Mouse (Mus musculus) limb, embryonic 14.5 days (tissue): ENCODE results near the gene Fam129a. TPM values are rescaled to one million over a fixed set of nuclear protein-coding genes. Genes with fewer than 3 reads are reported as not detected.

Experiments
- ATAC-seq: fragments of 200-750 bp; cut with Nextera tagmentation; 2 replicates; pipeline ENCODE4 v1.8.0; 2017; ENCODE audit warnings: low read depth, moderate number of reproducible peaks, moderate TSS enrichment; ENCODE audit not compliant: low FRiP score
- DNase-seq: peaks from one replicate; pipeline ENCODE4 v3.0.0-alpha.2; 2015; ENCODE audit warnings: low spot score
- H3K27ac ChIP-seq: fragments of 300-500 bp; sonication (generic); replicated peaks from 2 replicates; pipeline ENCODE4 v1.5.1; 2014; ENCODE audit warnings: low read depth, mild to moderate bottlenecking, low read length, moderate library complexity, mixed read lengths
- H3K27me3 ChIP-seq: fragments of 300-500 bp; sonication (generic); 2 replicates; pipeline ENCODE4 v1.6.1; 2014; ENCODE audit warnings: low read length, mixed read lengths; ENCODE audit not compliant: control insufficient read depth, insufficient read depth
- H3K36me3 ChIP-seq: fragments of 300-500 bp; sonication (generic); 2 replicates; pipeline ENCODE4 v1.6.1; 2014; ENCODE audit warnings: mild to moderate bottlenecking, low read length, moderate library complexity, mixed read lengths; ENCODE audit not compliant: control insufficient read depth, insufficient read depth
- H3K4me1 ChIP-seq: fragments of 300-500 bp; sonication (generic); 2 replicates; pipeline ENCODE4 v1.6.1; 2014; ENCODE audit warnings: antibody characterized with exemption, low read length, mixed read lengths; ENCODE audit not compliant: control insufficient read depth, insufficient read depth
- H3K4me2 ChIP-seq: fragments of 300-500 bp; sonication (generic); replicated peaks from 2 replicates; pipeline ENCODE4 v1.6.1; 2014; ENCODE audit warnings: low read depth, mild to moderate bottlenecking, low read length, moderate library complexity; ENCODE audit not compliant: severe bottlenecking
- H3K4me3 ChIP-seq: fragments of 300-500 bp; sonication (generic); replicated peaks from 2 replicates; pipeline ENCODE4 v1.5.1; 2014; ENCODE audit warnings: low read length
- H3K9ac ChIP-seq: fragments of 300-500 bp; sonication (generic); 2 replicates; pipeline ENCODE4 v1.6.1; 2014; ENCODE audit warnings: mild to moderate bottlenecking, low read depth, low read length, moderate library complexity; ENCODE audit not compliant: severe bottlenecking
- H3K9me3 ChIP-seq: fragments of 300-500 bp; sonication (generic); 2 replicates; pipeline ENCODE4 v1.6.1; 2016; ENCODE audit warnings: low read length; ENCODE audit not compliant: control insufficient read depth
- POLR2A ChIP-seq: fragments of 200-500 bp; IDR thresholded peaks from 2 replicates; pipeline ENCODE4 v1.8.0; 2012; ENCODE audit warnings: inconsistent platforms, mild to moderate bottlenecking, moderate library complexity, borderline replicate concordance; ENCODE audit not compliant: insufficient read depth, insufficient read length; ENCODE audit errors: extremely low read depth
- WGBS: fragments of 180-500 bp; shearing (Covaris S2); extraction: QIAGEN DNeasy Blood & Tissue Kit; methylation state at CpG from one replicate; pipeline ENCODE4 v1.1.7; 2014; 5-methylcytosine and 5-hydroxymethylcytosine counted together
- polyA plus RNA-seq, 2 experiments: library from polyadenylated mRNA; depleted of rRNA in 1 of 2; stranded (reverse) in 1 of 2; unstranded in 1 of 2; fragments of >200 nt; fragmentation: Nextera tagmentation in 1 of 2; extraction: Ambion mirVana in 1 of 2; gene quantifications; 2 replicates each; pipeline versions ENCODE4 v1.2.1 to v1.2.3; 2012 to 2014

The Fam129a gene
- polyA plus RNA-seq, 2 experiments, result 11.1 to 14.7 TPM

DNA sequence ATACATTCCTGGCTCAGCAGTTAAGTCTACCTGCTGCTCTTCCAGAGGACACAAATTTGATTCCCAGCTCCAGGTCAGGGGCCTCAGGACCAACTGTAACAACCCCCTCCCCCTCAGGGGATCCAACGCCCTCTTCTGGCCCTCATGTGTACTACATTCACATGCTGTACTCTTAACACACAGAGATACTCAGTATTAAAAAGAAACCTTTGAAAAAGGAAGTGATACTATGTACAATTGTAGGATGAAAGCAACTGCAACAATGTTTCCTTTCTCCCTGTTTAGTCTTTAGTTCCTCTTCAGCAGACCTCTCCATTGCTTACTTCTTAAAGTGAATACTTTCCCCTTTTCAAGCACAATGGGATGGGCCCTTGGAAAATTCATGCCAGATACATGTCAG is 131.8 kb downstream of the Fam129a start:
- no peak overlapping the region for H3K9ac ChIP-seq
- no peak for TF ChIP-seq POLR2A
- H3K4me3 ChIP-seq, result no peak overlapping the region
- no peak for DNase-seq
- H3K27ac ChIP-seq, result no peak overlapping the region
- no peaks in the 10 kb centered on the region for H3K36me3 ChIP-seq
- H3K9me3 ChIP-seq, result no peaks in the 10 kb centered on the region
- no peak for ATAC-seq
- no peak overlapping the region for H3K4me2 ChIP-seq
- H3K4me1 ChIP-seq, result 0 out of 2 replicates have a peak, but pooled peaks cover 12% of the 10 kb centered on the region
- whole genome bisulfite sequencing, result 30% methylated on average over 1 of the region's 1 CpGs
- H3K27me3 ChIP-seq, result no peaks in the 10 kb centered on the region

DNA sequence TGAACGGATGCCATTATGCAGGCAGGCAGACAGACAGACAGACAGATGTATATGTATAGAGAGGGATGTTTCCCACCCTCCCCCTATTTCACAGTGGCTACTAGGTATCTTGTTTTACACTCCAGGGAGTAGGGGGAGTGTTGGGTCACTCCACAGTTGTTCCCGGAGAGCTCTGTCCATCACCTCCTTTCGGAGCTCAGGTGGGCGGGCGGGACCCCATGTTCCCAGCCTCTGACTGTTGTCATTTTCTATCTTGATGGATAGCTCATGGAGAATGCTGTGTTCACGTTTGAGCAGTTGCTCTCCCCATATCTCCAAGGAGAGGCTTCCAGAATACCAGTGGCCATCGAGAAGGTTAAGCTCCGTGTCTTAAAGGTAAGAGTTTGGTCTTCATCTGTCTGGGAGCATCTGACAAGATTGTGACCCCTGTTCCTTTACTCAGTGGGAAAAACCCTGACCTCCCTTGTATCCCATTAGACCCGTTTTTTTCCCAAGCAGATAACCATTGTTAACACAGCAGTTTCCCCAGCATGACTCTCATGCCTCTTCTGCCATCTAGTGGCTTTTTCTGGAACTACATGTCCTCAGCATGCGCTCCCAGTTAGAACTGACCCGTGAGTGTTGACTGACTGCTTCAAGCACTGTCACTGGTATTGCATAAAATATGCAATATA is 134.9 kb downstream of the Fam129a start:
- Histone ChIP-seq H3K9me3 (no peaks in the 10 kb centered on the region), H3K4me2 (no peak overlapping the region), H3K27ac (no peak overlapping the region), H3K36me3 (no peaks in the 10 kb centered on the region), H3K4me1 (peaks cover 5% of the 10 kb centered on the region; the same call in 1 of the 2 replicates), H3K4me3 (no peak overlapping the region), H3K9ac (no peak overlapping the region), H3K27me3 (no peaks in the 10 kb centered on the region)
- WGBS, result 41% methylated on average over 11 of the region's 11 CpGs
- no peak for TF ChIP-seq POLR2A
- ATAC-seq (peak; percentile 79; the same call in 1 of the 2 replicates), DNase-seq (peak; percentile 81)

DNA sequence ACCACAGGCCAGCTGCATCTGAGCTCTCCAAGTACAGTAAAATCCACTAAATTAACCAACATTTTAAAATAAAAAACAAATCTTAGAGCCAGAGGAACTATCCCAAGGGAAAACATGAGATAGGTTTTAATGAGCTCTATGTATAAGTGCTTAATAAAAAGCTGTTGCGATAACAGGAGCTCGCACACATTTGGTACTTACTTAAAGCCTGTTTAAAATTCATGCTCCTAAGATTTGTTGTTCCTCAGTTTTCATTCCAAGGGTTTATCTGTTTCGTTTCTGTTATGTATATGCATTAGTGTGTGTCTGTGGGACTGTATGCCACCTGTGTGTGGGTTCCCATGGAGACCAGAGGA is 135.4 kb downstream of the Fam129a start:
- H3K27me3 ChIP-seq, result no peaks in the 10 kb centered on the region
- H3K4me3 ChIP-seq, result no peak overlapping the region
- H3K4me2 ChIP-seq, result no peak overlapping the region
- DNase-seq (no peak), ATAC-seq (no peak)
- H3K9ac ChIP-seq, result no peak overlapping the region
- no peak for TF ChIP-seq POLR2A
- 78% methylated on average over 3 of the region's 3 CpGs for WGBS
- no peaks in the 10 kb centered on the region for H3K9me3 ChIP-seq
- H3K27ac ChIP-seq, result no peak overlapping the region
- H3K4me1 ChIP-seq, result peaks cover 5% of the 10 kb centered on the region; the same call in 1 of the 2 replicates
- H3K36me3 ChIP-seq, result no peaks in the 10 kb centered on the region

DNA sequence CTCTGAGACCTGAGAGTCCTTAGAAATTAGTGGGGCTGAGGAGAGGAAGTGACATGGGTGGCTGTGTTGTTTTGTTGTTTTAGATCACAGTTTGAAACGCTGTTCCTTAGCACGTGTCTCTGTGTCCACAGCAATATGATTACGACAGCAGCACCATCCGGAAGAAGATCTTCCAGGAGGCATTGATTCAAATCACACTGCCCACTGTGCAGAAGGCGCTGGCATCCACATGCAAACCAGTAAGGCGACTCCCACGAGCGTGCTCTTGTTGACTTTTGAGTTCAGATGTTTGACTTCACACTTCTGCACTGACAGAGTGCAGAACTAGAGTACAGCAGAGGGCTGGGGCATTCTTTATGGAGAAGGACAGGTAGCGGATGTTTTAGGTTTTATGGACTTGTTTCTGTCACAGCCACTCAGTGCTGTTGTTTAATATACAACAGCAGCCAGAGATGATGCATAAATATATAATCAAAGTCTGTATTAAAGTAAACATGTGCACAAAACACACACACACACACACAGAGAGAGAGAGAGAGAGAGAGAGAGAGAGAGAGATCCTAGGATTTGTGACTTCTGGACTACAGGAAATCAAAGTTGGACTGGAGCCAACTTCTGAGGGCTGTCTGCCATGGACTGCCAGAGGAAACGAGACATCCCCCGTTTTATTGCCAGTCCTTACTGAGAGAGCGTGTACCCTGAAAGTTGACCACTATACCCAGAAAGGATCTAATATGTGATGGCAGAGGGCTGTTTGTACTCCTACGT is 138.2 kb downstream of the Fam129a start:
- ATAC-seq, result peak; percentile 31; the same call in 1 of the 2 replicates
- Histone ChIP-seq H3K9me3 (no peaks in the 10 kb centered on the region), H3K27me3 (no peaks in the 10 kb centered on the region), H3K4me1 (peaks cover 5% of the 10 kb centered on the region; the same call in 1 of the 2 replicates), H3K4me3 (no peak overlapping the region), H3K9ac (no peak overlapping the region), H3K36me3 (no peaks in the 10 kb centered on the region), H3K27ac (no peak overlapping the region), H3K4me2 (no peak overlapping the region)
- peak; percentile 43 for DNase-seq
- no peak for TF ChIP-seq POLR2A
- 38% methylated on average over 13 of the region's 13 CpGs for WGBS

DNA sequence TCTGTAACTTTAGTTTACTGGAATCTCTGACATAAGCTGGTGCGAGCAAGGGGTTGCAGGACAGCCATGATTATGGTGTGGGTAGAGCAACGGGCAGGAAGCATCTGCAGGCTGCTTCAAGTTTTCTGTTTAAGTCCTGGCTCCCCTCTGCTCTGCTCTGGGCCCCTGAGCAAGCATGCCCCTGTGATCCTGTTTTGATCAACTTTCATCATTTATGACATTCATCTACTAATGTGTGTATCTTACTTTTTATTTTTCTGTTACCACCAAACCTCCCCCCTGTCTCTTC is 138.7 kb downstream of the Fam129a start:
- H3K4me2 ChIP-seq, result no peak overlapping the region

More for the DNA sequence above, 138.7 kb downstream of the Fam129a start:
- Histone ChIP-seq H3K9me3 (no peaks in the 10 kb centered on the region), H3K9ac (no peak overlapping the region), H3K27ac (no peak overlapping the region), H3K4me1 (peaks cover 5% of the 10 kb centered on the region; the same call in 1 of the 2 replicates), H3K27me3 (no peaks in the 10 kb centered on the region), H3K36me3 (no peaks in the 10 kb centered on the region), H3K4me3 (no peak overlapping the region)
- ATAC-seq (0 out of 2 replicates have a peak, but pooled peaks have one; percentile 31), DNase-seq (no peak)
- WGBS, result 23% methylated on average over 2 of the region's 2 CpGs
- TF ChIP-seq POLR2A, result no peak
